Mouse (Mus musculus) gastrocnemius, postnatal 25 days (tissue): ENCODE results near the gene Hmgn1. TPM values are rescaled to one million over a fixed set of nuclear protein-coding genes. Genes with fewer than 3 reads are reported as not detected.
"Not testable (repeated sequence)": the region's sequence is repeated elsewhere in the genome, so short reads cannot be mapped to it uniquely, and the experiment has no call there.

Source experiments
- DNase-seq: peaks from one replicate; pipeline ENCODE4 v3.0.0; 2022
- long read RNA-seq, 2 experiments: library from polyadenylated mRNA; stranded (forward); transcript quantifications; one replicate each; pipeline ENCODE4 v2.0.0; 2021
- total RNA-seq, 2 experiments: library from RNA; stranded (reverse); gene quantifications; 1 replicate in 1 of 2; 2 replicates in 1 of 2; pipeline ENCODE4 v1.2.3; 2021

Hmgn1 gene
- 10 to 100 TPM; 30.2 to 38.5 TPM for total RNA-seq
- long read RNA-seq, experiment 1, transcript Hmgn1-201 (6 exons, 2,174 nt) = major isoform, 31 of 38 reads
- long read RNA-seq, experiment 1, partial matches to known transcripts = 0 of 38 reads
- long read RNA-seq, experiment 1, other reads (novel, unspliced or antisense) = 6 of 38 reads
- long read RNA-seq, experiment 2, transcript Hmgn1-201 (6 exons, 2,174 nt) = major isoform, 29 of 36 reads
- long read RNA-seq, experiment 2, partial matches to known transcripts = 1 of 36 reads
- long read RNA-seq, experiment 2, other reads (novel, unspliced or antisense) = 6 of 36 reads

GRCm38 (mm10) chr16:96127657-96128344, at the start of gene Hmgn1:
Hmgn1 (minus strand) TSS chr16:96127729.
- peak; percentile 99 for DNase-seq

- no peak for DNase-seq
These were observed 47.9 kb upstream of the Hmgn1 start for GRCm38 (mm10) chr16:96175399-96175798.

GRCm38 (mm10) chr16:96173648-96174047, 46.1 kb upstream of the Hmgn1 start:
- DNase-seq = no peak

GRCm38 (mm10) chr16:96168837-96169236, 41.3 kb upstream of the Hmgn1 start:
- DNase-seq = no peak

- DNase-seq = no peak
These were observed 38.3 kb upstream of the Hmgn1 start for GRCm38 (mm10) chr16:96165723-96166264.

- no peak for DNase-seq
These were observed 33.8 kb upstream of the Hmgn1 start for GRCm38 (mm10) chr16:96161336-96161735.

- no peak for DNase-seq
These were observed 33.4 kb upstream of the Hmgn1 start for GRCm38 (mm10) chr16:96160927-96161326.

GRCm38 (mm10) chr16:96159794-96160346, 32.3 kb upstream of the Hmgn1 start:
- no peak for DNase-seq

GRCm38 (mm10) chr16:96159091-96159731, 31.7 kb upstream of the Hmgn1 start:
- peak; percentile 57 for DNase-seq

GRCm38 (mm10) chr16:96158511-96159080, 31.1 kb upstream of the Hmgn1 start:
- peak; percentile 39 for DNase-seq

- no peak for DNase-seq
These were observed 29.6 kb upstream of the Hmgn1 start for GRCm38 (mm10) chr16:96157171-96157570.

GRCm38 (mm10) chr16:96156019-96156418, 28.5 kb upstream of the Hmgn1 start:
- no peak for DNase-seq

GRCm38 (mm10) chr16:96154476-96154875, 26.9 kb upstream of the Hmgn1 start:
- no peak for DNase-seq

- DNase-seq = peak; percentile 60
These were observed 24.0 kb upstream of the Hmgn1 start for GRCm38 (mm10) chr16:96151551-96151950.

GRCm38 (mm10) chr16:96150995-96151394, 23.5 kb upstream of the Hmgn1 start:
- peak; percentile 36 for DNase-seq

- DNase-seq = no peak
These were observed 21.8 kb upstream of the Hmgn1 start for GRCm38 (mm10) chr16:96149311-96149710.

- DNase-seq = no peak
These were observed 21.3 kb upstream of the Hmgn1 start for GRCm38 (mm10) chr16:96148834-96149233.

GRCm38 (mm10) chr16:96145814-96146213, 18.3 kb upstream of the Hmgn1 start:
- no peak for DNase-seq

GRCm38 (mm10) chr16:96145110-96145800, 17.7 kb upstream of the Hmgn1 start, which contains the start of gene Wrb:
Wrb (plus strand) TSS chr16:96145407.
- DNase-seq = peak; percentile 100

GRCm38 (mm10) chr16:96144748-96145109, 17.2 kb upstream of the Hmgn1 start:
- DNase-seq = not testable (repeated sequence)

- no peak for DNase-seq
These were observed 937 bp upstream of the Hmgn1 start for GRCm38 (mm10) chr16:96128466-96128865.

GRCm38 (mm10) chr16:96127288-96127656, 257 bp downstream of the Hmgn1 start:
- DNase-seq = no peak
